Mouse (Mus musculus) hindbrain, postnatal 0 days (tissue): Measurements from ENCODE around the gene Nos1ap. TPM values are rescaled to one million over a fixed set of nuclear protein-coding genes. Genes with fewer than 3 reads are reported as not detected.

Experiments
- ATAC-seq: fragments of 200-750 bp; cut with Nextera tagmentation; 2 replicates; pipeline ENCODE4 v1.8.0; 2017; ENCODE audit warnings: mild to moderate bottlenecking, moderate TSS enrichment, moderate library complexity
- DNase-seq: peaks from one replicate; pipeline ENCODE4 v3.0.0-alpha.2; 2015; ENCODE audit warnings: low spot score
- H3K27ac ChIP-seq: fragments of 300-500 bp; sonication (generic); 2 replicates; pipeline ENCODE4 v1.5.1; 2014; ENCODE audit warnings: mild to moderate bottlenecking
- H3K27me3 ChIP-seq: fragments of 300-500 bp; sonication (generic); 2 replicates; pipeline ENCODE4 v1.6.1; 2014; ENCODE audit warnings: low read length, mixed read lengths; ENCODE audit not compliant: insufficient read depth
- H3K36me3 ChIP-seq: fragments of 300-500 bp; sonication (generic); 2 replicates; pipeline ENCODE4 v1.6.1; 2014; ENCODE audit warnings: low read length, mixed read lengths; ENCODE audit not compliant: insufficient read depth
- H3K4me1 ChIP-seq: fragments of 300-500 bp; sonication (generic); 2 replicates; pipeline ENCODE4 v1.6.1; 2014; ENCODE audit warnings: antibody characterized with exemption, low read length, mixed read lengths; ENCODE audit not compliant: insufficient read depth
- H3K4me2 ChIP-seq: fragments of 300-500 bp; sonication (generic); 2 replicates; pipeline ENCODE4 v1.6.1; 2014; ENCODE audit warnings: low read depth, mild to moderate bottlenecking, low read length, moderate library complexity, mixed read lengths
- H3K4me3 ChIP-seq: fragments of 300-500 bp; sonication (generic); 2 replicates; pipeline ENCODE4 v1.5.1; 2014; ENCODE audit warnings: low read length
- H3K9ac ChIP-seq: fragments of 300-500 bp; sonication (generic); replicated peaks from 2 replicates; pipeline ENCODE4 v1.6.1; 2014; ENCODE audit warnings: mild to moderate bottlenecking, low read length, moderate library complexity, mixed read lengths
- H3K9me3 ChIP-seq: fragments of 300-500 bp; sonication (generic); 2 replicates; pipeline ENCODE4 v1.6.1; 2016; ENCODE audit warnings: low read length, mixed read lengths
- CTCF ChIP-seq: IDR thresholded peaks from 2 replicates; pipeline ENCODE4 v1.5.1; 2016; ENCODE audit warnings: antibody characterized with exemption, control low read depth, low read depth
- WGBS: fragments of 180-500 bp; shearing (Covaris S2); extraction: QIAGEN DNeasy Blood & Tissue Kit; methylation state at CpG from one replicate; pipeline ENCODE4 v1.1.7; 2014; 5-methylcytosine and 5-hydroxymethylcytosine counted together
- polyA plus RNA-seq: library from polyadenylated mRNA; unstranded; fragments of >200 nt; fragmentation: Nextera tagmentation; extraction: Ambion mirVana; gene quantifications from 2 replicates; pipeline ENCODE4 v1.2.1, GENCODE M21; 2015
- total RNA-seq: library from RNA; depleted of rRNA; stranded (reverse); fragments of >200 nt; gene quantifications from 2 replicates; pipeline ENCODE4 v1.2.3, GENCODE M21; 2014

Nos1ap gene
- total and polyA plus RNA-seq, 2 experiments from 2014 or later = 10.1 to 12.4 TPM

DNA sequence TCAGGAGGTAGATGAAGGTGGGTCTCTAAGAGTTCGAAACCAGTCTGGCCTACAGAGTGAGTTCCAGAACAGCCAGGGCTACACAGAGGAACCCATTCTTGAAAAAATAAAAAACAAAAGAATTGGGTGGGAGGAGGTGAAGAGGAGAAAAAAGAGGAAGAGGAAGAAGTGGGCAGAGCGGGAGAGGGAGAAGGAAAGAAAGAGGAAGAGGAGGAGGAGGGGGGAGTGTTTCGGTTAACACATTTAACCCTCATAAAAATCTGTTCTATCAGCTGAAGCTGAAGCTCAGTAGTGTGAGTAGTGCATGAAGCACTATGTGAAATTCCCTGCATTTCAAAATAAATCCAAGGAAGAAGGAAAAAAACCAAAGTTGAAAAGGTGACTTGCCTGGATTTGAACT, 24.7 kb downstream of the Nos1ap start:
- Histone ChIP-seq H3K27ac (no peak overlapping the region), H3K36me3 (no peaks in the 10 kb centered on the region), H3K9ac (no peak overlapping the region), H3K27me3 (no peaks in the 10 kb centered on the region), H3K9me3 (no peaks in the 10 kb centered on the region), H3K4me2 (no peak overlapping the region), H3K4me3 (no peak overlapping the region), H3K4me1 (no peaks in the 10 kb centered on the region)
- ATAC-seq (no peak), DNase-seq (no peak)
- 90% methylated on average over 3 of the region's 3 CpGs for WGBS
- TF ChIP-seq CTCF = no peak

DNA sequence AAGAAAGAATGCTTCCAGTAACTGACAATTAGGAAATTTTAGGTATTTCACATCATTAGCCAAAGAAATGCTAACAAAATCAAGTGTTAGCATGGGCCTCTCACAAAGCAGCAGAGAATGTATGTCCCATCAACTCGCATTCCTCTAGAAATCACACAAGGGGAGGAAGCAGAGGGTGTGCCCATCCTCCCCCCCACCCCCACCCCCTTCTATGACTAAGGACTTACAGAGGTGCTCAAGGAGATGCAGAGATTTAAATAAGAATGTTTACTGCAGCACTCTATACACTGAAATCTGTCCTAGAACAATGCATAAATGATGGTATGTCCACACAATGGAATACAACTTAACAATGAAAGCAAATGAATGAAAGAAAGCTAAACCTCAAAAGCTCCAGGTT, 27.2 kb downstream of the Nos1ap start:
- no peak overlapping the region for H3K9ac ChIP-seq
- ATAC-seq (no peak), DNase-seq (no peak)
- TF ChIP-seq CTCF = no peak
- WGBS = 65% methylated on average over 1 of the region's 1 CpGs
- no peak overlapping the region for H3K4me2 ChIP-seq
- H3K4me1 ChIP-seq = no peaks in the 10 kb centered on the region
- H3K27ac ChIP-seq = no peak overlapping the region
- H3K36me3 ChIP-seq = no peaks in the 10 kb centered on the region
- no peaks in the 10 kb centered on the region for H3K27me3 ChIP-seq
- no peak overlapping the region for H3K4me3 ChIP-seq
- H3K9me3 ChIP-seq = no peaks in the 10 kb centered on the region

DNA sequence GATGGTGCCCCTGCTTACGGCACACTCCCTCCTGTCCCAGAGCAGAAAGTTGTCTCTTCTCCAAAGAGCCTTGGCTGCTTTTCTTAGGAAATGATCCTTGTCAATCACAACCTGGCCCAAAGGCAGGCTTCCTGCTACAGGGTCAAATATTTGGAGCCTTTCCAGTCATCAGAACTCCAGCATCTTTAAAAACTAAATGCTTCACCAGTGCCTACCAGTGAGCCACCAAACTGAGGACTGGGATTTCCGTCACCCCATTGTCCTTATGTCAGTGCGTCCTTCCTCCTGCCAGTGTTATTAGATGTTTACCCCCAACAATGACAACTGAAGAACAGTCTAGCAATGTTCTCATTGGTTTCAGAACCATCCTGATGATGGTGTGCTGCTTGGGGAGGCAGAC, 28.9 kb downstream of the Nos1ap start:
- Histone ChIP-seq H3K36me3 (no peaks in the 10 kb centered on the region), H3K27me3 (no peaks in the 10 kb centered on the region), H3K4me3 (no peak overlapping the region), H3K9me3 (no peaks in the 10 kb centered on the region), H3K4me2 (no peak overlapping the region), H3K27ac (no peak overlapping the region), H3K4me1 (no peaks in the 10 kb centered on the region), H3K9ac (no peak overlapping the region)
- DNase-seq (no peak), ATAC-seq (no peak)
- WGBS = 67% methylated on average over 3 of the region's 3 CpGs
- no peak for TF ChIP-seq CTCF

DNA sequence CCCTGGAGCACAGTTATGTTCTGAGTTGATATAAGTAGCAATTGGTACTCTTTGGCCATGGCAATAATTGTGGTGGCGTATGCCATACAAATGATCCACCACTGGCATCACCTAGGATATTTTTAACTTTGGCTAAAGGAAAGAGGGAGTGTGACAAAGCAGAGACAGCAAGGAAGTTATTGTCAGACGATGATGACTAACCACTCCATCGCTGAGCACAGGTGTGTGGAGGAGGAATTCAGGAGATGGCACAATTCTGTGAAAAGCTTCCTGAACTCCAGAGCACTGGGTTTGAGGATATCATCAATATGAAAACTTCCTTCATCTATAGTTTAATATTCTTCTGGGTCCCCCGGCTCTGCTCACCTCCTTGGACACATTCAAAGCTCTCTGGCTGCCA, 31.7 kb downstream of the Nos1ap start:
- no peak for TF ChIP-seq CTCF
- Histone ChIP-seq H3K4me1 (no peaks in the 10 kb centered on the region), H3K4me2 (no peak overlapping the region), H3K27ac (no peak overlapping the region), H3K4me3 (no peak overlapping the region), H3K27me3 (no peaks in the 10 kb centered on the region), H3K9me3 (no peaks in the 10 kb centered on the region), H3K36me3 (no peaks in the 10 kb centered on the region), H3K9ac (no peak overlapping the region)
- ATAC-seq (no peak), DNase-seq (no peak)
- WGBS = 95% methylated on average over 4 of the region's 4 CpGs

DNA sequence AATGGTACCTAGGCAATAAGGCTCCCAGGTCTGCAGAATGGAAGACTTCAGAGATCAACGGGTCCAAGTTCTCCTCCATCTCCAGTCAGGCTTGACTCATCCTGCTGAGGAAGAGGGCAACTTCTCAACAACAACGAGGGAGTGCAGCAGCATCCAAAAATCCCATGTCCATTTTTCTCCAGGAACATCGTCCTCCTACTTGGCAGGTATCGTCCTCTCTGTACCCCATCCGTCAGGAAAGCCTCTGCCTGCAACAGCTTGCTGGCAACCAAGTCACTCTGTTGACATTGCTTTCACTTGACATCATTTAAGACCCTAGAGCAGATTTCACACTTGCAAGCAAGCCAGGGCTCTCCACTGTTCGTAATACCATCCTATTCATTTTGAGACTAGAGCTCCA, 33.0 kb downstream of the Nos1ap start:
- Histone ChIP-seq H3K9ac (no peak overlapping the region), H3K4me3 (no peak overlapping the region), H3K36me3 (no peaks in the 10 kb centered on the region), H3K4me2 (no peak overlapping the region), H3K4me1 (no peaks in the 10 kb centered on the region), H3K27me3 (no peaks in the 10 kb centered on the region), H3K27ac (no peak overlapping the region), H3K9me3 (no peaks in the 10 kb centered on the region)
- WGBS = 86% methylated on average over 6 of the region's 6 CpGs
- DNase-seq (no peak), ATAC-seq (no peak)
- no peak for TF ChIP-seq CTCF

DNA sequence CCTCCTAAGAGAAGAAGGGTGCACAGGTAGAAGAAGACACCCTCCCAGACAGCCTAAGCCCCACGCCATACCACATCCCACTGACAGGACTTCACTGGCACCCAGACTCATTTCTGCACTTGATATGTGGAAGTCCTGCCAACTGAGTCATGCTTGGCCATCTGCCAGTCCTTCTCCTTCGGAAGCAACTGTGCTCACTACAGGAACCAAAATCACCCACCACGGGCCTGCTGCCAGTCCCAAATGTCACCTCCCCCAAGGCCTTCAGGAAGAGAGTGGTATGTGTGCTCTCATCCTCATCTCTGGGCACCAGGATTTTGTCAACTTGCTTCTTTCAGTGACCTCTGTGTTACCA, 34.7 kb downstream of the Nos1ap start:
- Histone ChIP-seq H3K36me3 (no peaks in the 10 kb centered on the region), H3K27ac (no peak overlapping the region), H3K4me3 (no peak overlapping the region), H3K27me3 (no peaks in the 10 kb centered on the region), H3K9ac (no peak overlapping the region), H3K9me3 (no peaks in the 10 kb centered on the region; the same call in 1 of the 2 replicates), H3K4me2 (no peak overlapping the region), H3K4me1 (no peaks in the 10 kb centered on the region)
- no peak for TF ChIP-seq CTCF
- ATAC-seq (no peak), DNase-seq (peak; percentile 40)
- 35% methylated on average over 3 of the region's 3 CpGs for WGBS

DNA sequence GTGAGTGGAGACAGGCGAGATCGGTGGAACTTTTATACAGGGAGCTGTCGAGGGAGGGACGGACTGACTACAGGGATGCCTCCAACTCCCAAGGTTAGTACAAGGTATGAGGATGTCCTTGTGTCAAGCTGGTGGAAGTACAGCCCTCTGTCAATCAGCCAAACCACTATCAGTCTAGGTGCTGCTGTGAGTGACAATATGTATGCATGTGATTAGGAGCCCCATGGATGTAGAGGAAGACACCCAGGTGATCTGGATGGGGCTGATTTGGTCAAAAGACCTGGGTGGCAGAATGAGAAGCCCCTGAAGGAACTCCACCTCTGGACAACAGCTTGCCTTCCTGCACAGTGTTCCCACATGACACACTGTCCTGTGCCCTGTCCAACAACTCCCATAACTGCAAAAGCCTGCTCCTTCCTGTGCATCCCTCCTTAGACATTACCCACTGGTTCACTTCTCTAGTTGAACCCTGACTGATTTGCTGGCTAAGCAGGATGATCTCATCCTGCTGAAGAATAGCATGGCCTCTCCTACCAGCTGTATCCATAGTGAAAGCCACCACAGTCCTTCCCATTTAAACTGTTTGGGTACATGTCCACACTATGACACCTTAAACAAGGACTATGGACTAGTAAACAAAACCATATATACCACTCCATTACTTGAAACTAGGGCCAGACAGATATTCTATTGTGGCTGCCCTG, 35.3 kb downstream of the Nos1ap start:
- Histone ChIP-seq H3K9ac (no peak overlapping the region), H3K4me2 (no peak overlapping the region), H3K27ac (no peak overlapping the region), H3K4me3 (no peak overlapping the region), H3K4me1 (no peaks in the 10 kb centered on the region), H3K9me3 (no peaks in the 10 kb centered on the region; the same call in 1 of the 2 replicates), H3K36me3 (no peaks in the 10 kb centered on the region), H3K27me3 (no peaks in the 10 kb centered on the region)
- WGBS = 95% methylated on average over 4 of the region's 4 CpGs
- TF ChIP-seq CTCF = no peak
- ATAC-seq = no peak
- no peak for DNase-seq
